Mouse (Mus musculus): ENCODE data around the gene Ppip5k2.
"Not testable (repeated sequence)": the region's sequence is repeated elsewhere in the genome, so short reads cannot be mapped to it uniquely, and the experiment has no call there.

Gene Ppip5k2

GRCm38 (mm10) chr1:97769904-97770753, at the start of gene Ppip5k2, which contains the start of gene Gin1:
Gene Ppip5k2, minus strand, starts transcription at chr1:97770411.
Gene Gin1, plus strand, starts transcription at chr1:97770172.
- peak; percentile 77 to 86 for DNase-seq (ENCODE audit: low read depth in 1 of 2, low spot score in 2 of 2)

GRCm38 (mm10) chr1:97809255-97809912, 39.2 kb upstream of the Ppip5k2 start:
- no peak for DNase-seq (ENCODE audit: low read depth in 1 of 2, low spot score in 2 of 2)

- DNase-seq (ENCODE audit: low read depth in 1 of 2, low spot score in 2 of 2), result no peak
Observed at GRCm38 (mm10) chr1:97804520-97804919, 34.3 kb upstream of the Ppip5k2 start.

GRCm38 (mm10) chr1:97802207-97802902, 32.1 kb upstream of the Ppip5k2 start:
- DNase-seq (ENCODE audit: low read depth in 1 of 2, low spot score in 2 of 2), result no peak

GRCm38 (mm10) chr1:97795936-97796335, 25.7 kb upstream of the Ppip5k2 start:
- DNase-seq (ENCODE audit: low read depth in 1 of 2, low spot score in 2 of 2), result no peak

GRCm38 (mm10) chr1:97794110-97794509, 23.9 kb upstream of the Ppip5k2 start:
- no peak for DNase-seq (ENCODE audit: low read depth in 1 of 2, low spot score in 2 of 2)

GRCm38 (mm10) chr1:97788490-97788889, 18.3 kb upstream of the Ppip5k2 start:
- no peak for DNase-seq (ENCODE audit: low read depth in 1 of 2, low spot score in 2 of 2)

- no peak for DNase-seq (ENCODE audit: low read depth in 1 of 2, low spot score in 2 of 2)
Observed at GRCm38 (mm10) chr1:97787674-97788073, 17.5 kb upstream of the Ppip5k2 start.

GRCm38 (mm10) chr1:97785685-97786393, 15.6 kb upstream of the Ppip5k2 start:
- DNase-seq (ENCODE audit: low read depth in 1 of 2, low spot score in 2 of 2), result no peak

GRCm38 (mm10) chr1:97784928-97785327, 14.7 kb upstream of the Ppip5k2 start:
- no peak for DNase-seq (ENCODE audit: low read depth in 1 of 2, low spot score in 2 of 2)

- no peak for DNase-seq (ENCODE audit: low read depth in 1 of 2, low spot score in 2 of 2)
Observed at GRCm38 (mm10) chr1:97781674-97782073, 11.5 kb upstream of the Ppip5k2 start.

GRCm38 (mm10) chr1:97773973-97774372, 3.8 kb upstream of the Ppip5k2 start:
- no peak for DNase-seq (ENCODE audit: low read depth in 1 of 2, low spot score in 2 of 2)

GRCm38 (mm10) chr1:97773362-97773761, 3.2 kb upstream of the Ppip5k2 start:
- no peak for DNase-seq (ENCODE audit: low read depth in 1 of 2, low spot score in 2 of 2)

- no peak for DNase-seq (ENCODE audit: low read depth in 1 of 2, low spot score in 2 of 2)
Observed at GRCm38 (mm10) chr1:97771727-97772126, 1.5 kb upstream of the Ppip5k2 start.

- DNase-seq (ENCODE audit: low read depth in 1 of 2, low spot score in 2 of 2), result no peak
Observed at GRCm38 (mm10) chr1:97771118-97771517, 907 bp upstream of the Ppip5k2 start.

GRCm38 (mm10) chr1:97769294-97769903, 812 bp downstream of the Ppip5k2 start:
- DNase-seq (ENCODE audit: low read depth in 1 of 2, low spot score in 2 of 2), result no peak

GRCm38 (mm10) chr1:97768906-97769293, 1.3 kb downstream of the Ppip5k2 start:
- DNase-seq (ENCODE audit: low read depth in 1 of 2, low spot score in 2 of 2), result no peak

GRCm38 (mm10) chr1:97768089-97768488, 2.1 kb downstream of the Ppip5k2 start:
- DNase-seq (ENCODE audit: low read depth in 1 of 2, low spot score in 2 of 2), result no peak

- not testable (repeated sequence) for DNase-seq (ENCODE audit: low read depth in 1 of 2, low spot score in 2 of 2)
Observed at GRCm38 (mm10) chr1:97765712-97766111, 4.5 kb downstream of the Ppip5k2 start.

- DNase-seq (ENCODE audit: low read depth in 1 of 2, low spot score in 2 of 2), result no peak
Observed at GRCm38 (mm10) chr1:97761477-97761876, 8.7 kb downstream of the Ppip5k2 start.

- no peak for DNase-seq (ENCODE audit: low read depth in 1 of 2, low spot score in 2 of 2)
Observed at GRCm38 (mm10) chr1:97760598-97760997, 9.6 kb downstream of the Ppip5k2 start.

All from monocyte, adult 2 months (primary cell).